Mouse (Mus musculus) mouse trophoblast stem cell (cell line): ENCODE results near the gene Rere.

Source experiments
- in situ Hi-C, 2 experiments: fragments of 300-500 bp; cut with MseI, MboI; formaldehyde crosslinking; loops; 2 replicates in 1 of 2; 3 replicates in 1 of 2; pipeline ENCODE4 v1.15.1; 2025

The Rere gene

GRCm38 (mm10) chr4:150426880-150427476 lies 145.5 kb downstream of the Rere start:
- in situ Hi-C loops, result no loop called here

GRCm38 (mm10) chr4:150428762-150429161 lies 147.3 kb downstream of the Rere start:
- in situ Hi-C loops, result no loop called here

DNA sequence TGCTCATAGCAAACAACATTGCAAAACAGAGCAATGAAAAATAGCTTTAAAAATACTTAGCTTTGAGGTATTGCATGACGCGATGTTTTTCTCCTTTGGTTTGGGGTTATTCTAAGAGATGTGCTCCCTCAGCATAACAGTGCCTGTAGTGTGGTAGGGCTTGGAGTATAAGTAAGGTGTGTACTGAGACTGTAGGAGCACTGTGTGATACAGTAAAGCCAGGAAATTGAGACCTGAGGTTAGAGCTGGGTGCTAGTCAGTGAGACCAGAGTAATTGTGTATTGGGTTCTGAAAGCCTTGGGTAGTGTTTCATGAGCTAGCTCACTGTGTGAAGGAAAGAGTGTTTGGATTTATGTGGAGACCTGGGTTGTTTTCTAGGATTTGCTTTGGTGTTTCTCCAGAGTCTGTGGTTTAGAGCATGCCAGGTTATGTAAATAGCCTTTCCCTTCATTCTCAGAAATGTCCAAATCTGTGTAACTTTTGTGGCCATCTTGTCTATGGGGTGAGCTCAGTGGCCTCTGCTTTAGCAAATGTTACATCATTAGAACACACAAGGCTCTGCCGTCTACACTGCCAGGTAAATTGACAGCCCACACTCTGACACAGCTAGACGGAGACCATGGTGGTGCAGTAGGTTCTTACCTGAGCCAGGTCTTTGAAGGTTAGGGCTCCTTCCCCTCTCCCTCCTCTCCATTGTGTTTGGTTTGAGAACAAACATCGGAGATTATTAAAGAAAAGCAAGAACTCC lies 152.6 kb downstream of the Rere start:
- in situ Hi-C loops, result no loop called here

- in situ Hi-C loops, result no loop called here
Measured at GRCm38 (mm10) chr4:150435590-150435989, 154.1 kb downstream of the Rere start.

GRCm38 (mm10) chr4:150438621-150439020 lies 157.2 kb downstream of the Rere start:
- in situ Hi-C loops, result no loop called here

DNA sequence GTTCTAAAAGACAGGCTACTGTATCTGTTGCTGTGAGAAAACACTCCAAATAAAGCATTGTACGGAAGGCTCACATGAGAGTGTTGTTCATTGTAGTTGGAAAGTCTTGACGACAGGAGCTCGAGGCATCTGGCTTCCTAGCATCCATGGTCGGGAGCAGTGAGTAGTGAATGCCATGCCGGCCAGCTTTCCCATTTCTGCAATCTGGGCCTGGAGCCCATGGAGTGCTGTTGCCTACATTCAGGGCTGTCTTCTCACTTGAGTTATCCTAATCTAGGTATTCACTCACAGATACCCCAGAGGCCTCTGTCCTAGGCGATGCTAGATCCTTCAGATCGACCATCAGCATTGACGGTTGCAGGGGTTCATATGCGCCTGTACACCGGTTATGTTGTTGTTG lies 160.5 kb downstream of the Rere start:
- in situ Hi-C loops, result no loop called here

GRCm38 (mm10) chr4:150444068-150444467 lies 162.6 kb downstream of the Rere start:
- in situ Hi-C loops, result no loop called here

DNA sequence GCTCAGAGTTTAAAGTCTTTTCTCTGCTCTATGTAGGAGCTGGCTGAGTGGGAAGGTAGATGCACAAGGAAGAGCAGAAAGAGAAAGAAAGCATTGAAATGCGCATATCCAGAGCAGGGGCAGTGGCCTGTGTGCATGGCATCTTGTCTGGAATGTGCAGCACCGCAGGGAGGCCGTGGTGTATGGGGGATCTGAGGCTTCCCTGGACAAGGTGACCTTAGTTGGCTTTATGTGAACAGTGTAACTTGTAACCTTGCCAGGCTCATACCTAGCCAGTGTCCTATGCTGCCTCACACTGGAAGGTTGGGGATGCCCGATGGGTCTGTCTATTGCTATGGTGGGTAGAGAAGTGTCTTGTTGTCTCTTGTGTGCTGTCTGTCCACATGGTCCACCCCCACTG lies 165.2 kb downstream of the Rere start:
- in situ Hi-C loops, result no loop called here

DNA sequence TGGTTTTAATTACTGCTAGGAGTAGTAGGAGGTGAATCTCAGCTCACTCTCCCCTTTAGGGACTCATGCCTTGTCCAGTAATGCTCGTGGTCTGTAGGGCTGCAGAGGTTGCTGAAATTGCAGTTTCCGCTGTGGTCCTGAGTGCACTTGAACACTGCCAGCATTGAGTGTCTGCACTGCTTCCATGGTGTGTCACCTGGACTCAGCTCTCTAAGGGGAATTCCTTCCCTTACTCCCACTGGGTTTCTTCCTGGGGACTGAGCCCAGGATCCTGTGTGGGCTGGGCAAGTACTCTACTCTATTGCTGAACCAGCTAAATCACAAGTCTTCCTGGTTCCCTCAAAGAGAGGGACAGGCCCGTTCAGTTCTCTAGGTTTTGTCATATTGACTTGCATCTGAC lies 166.1 kb downstream of the Rere start:
- in situ Hi-C loops, result no loop called here

DNA sequence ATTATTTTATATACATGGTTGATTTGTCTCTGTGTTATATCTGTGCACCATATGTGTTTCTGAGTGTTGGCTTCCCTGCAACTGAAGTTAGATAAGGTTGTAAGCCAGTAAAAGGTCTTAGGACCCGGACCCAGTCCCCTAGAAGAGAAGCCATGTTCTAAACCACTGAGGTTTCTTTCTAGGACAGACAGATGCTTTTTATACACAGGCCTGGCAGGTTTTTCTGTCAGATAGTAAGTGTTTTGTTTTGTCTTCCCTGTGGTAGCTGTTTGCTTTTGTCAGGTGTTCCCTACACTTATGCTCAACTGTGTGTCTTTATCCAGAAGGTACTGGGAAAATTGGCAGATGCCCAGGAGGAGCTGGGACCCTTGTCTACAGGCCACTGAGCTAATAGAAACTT lies 167.0 kb downstream of the Rere start:
- in situ Hi-C loops, result no loop called here

DNA sequence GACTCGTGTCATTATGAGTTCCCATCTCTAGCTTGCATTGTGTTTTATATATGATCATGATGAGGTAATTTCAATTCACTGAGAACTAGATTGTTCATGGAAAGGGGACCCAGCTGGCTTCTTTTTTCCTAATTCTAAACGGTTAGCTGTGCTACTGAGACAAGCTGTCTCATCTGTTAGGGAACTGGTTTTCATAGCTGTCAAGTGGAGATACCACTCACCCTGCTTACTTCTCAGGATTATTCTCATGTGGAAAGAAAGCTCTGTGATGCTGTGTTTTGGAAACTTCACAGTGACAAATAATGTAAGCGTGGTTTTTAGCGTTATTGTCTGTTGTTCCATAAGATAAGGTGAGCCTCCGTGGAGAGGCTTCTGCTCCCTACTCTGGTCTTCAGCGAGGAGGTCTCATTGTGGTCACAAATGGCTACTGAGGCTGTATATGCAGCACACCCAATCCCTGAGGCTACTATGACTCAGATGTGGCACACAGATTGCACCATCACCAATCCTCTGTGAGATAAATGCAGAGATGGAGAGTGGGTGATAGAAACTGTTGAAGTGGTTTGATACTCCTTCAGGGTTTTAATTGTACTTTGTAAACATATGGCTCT lies 168.7 kb downstream of the Rere start:
- in situ Hi-C loops, result no loop called here

DNA sequence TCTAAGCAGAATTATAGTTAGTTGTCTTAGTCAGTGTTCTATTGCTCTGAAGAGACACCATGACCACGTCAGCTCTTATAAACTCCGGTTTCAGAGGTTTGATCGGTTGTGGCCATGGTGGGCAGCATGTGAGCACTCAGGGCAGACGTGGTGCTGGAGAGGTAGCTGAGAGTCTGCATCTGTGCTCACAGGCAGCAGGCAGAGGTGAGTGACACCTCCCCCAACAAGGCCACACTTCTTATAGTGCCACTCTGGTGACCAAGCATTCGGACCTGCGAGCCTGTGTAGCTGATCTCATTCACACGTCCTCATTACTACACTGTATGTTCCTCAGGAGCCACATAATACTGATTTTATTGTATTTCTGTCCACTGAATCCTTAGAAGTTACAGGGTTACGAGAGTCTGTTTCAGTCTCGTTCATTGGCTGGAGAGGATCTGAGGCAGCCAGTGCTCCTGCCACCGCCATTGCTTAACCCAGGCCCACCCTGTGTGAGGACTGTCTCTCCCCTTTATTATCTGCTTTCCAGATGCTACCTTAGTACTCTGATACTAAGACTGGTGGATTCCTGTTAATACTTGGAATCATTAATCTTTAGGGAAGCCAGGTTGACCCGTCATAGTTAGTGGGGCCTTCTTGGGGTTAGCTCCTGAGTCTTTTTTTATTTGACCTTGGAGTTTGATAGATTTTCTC lies 170.9 kb downstream of the Rere start:
- in situ Hi-C loops, result no loop called here

DNA sequence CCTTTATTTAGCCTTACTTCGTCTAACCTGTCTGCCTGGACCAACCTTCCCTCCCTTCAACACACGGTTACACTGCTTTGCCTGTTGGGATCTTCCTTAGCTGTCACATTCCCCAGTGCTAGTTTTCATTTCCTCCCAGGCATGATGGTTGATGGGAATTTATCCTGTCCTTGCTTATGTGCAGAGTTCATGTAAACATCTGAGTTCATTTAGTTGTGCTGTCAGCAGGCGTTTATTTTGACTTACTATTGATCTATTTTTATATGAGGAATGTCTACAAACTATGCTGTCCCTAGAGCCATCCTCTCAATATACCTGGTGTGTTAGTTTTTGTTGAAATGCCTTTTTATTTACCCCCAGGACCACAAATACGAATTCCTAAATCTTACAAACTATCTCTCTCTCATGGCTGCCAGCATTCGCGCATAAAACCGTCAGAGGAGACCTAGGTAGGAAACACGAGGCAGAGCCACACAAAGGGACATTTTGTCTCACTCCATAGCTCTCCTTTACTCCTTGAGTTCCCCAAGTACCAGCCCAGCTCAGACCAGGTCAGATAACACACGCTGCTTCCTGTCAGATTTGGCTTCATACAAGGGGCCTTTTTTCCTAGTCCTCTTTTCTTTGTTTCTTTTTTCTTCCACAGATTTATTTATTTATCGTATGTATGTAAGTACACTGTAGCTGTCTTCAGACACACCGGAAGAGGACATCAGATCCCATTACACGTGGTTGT lies 173.3 kb downstream of the Rere start:
- in situ Hi-C loops, result no loop called here

- in situ Hi-C loops, result no loop called here
Measured at GRCm38 (mm10) chr4:150455750-150456149, 174.3 kb downstream of the Rere start.

GRCm38 (mm10) chr4:150456452-150456851 lies 175.0 kb downstream of the Rere start:
- in situ Hi-C loops, result no loop called here

DNA sequence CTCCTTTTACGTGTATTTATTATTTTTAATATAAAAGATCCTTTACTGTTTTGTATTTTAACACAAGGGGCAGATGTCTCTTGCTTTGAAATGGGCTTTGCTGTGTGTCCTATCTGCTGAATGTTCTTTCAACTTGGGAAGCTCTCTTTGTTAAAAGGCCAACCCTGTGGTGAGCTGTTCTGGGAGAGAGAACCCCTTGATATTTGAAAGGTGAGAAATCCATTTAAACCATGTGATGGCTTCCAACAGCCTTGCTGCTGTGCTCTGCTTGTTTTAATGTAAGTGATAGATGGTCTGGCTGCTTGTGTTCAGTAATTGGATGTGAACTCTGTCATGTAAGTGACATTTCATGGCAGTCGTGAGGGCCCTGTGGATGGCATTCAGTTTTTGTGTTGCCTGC lies 175.4 kb downstream of the Rere start:
- in situ Hi-C loops, result no loop called here

GRCm38 (mm10) chr4:150457353-150457752 lies 175.9 kb downstream of the Rere start:
- in situ Hi-C loops, result no loop called here

DNA sequence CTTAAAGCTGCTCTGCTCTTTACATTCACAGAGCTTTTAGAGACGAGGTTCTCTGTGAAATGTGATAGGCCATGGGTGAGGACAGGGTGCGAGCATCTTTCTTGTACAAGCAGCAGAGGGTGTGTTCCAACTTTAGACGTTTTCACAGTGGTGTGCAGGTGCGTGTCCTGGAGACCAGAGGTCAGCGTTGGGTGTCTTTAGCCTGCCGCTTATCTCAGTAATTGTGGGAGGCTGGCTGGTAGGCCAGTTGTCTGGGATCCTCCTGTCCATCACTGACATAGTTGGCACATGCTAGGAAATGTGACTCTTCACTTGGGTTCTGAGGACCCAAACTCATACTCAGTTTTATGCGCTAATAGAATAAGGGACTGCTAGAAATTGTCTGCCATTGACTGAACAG lies 176.3 kb downstream of the Rere start:
- in situ Hi-C loops, result no loop called here

DNA sequence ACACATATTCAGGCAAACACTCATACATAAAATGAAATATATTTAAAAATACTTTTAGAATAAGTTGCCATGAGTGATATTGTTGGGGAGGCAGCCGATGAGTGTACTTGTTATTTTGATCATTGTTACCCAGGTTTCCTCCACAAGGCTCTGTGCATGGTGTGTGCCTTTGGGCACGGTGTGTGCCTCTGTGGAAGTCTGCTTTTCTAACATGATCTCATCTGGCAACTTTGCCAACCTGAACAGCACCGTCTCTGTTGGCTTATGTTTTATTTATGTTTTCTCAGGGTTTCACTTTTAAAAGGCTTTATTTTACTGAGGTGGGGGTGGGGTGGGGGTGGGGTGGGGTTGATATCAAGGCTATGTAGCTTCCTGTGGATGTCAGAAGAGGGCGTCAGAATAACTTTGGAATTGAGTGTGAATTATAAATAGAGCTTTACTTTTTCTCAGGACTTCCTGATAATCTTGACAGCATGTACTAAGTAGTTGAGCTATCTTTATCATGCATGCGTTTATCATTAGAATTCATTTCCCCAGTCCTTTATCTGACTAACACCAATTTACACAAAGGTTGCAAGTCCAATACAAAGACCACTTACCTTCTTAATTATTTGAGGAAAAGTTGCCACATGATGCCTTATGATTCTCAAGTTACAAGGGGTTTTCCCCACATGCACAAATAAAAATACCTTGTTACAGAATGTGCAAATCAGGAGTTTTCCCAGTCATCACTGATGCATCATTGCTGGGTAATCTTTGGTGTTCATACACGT lies 177.8 kb downstream of the Rere start:
- in situ Hi-C loops, result no loop called here

GRCm38 (mm10) chr4:150460451-150460850 lies 179.0 kb downstream of the Rere start:
- in situ Hi-C loops, result loop anchor here in 1 of 2 experiments (5.0 kb wide), 1 partner anchor 113 kb away; no protein-coding TSS in a partner anchor

GRCm38 (mm10) chr4:150461011-150461410 lies 179.6 kb downstream of the Rere start:
- in situ Hi-C loops, result loop anchor here in 1 of 2 experiments (5.0 kb wide), 1 partner anchor 114 kb away; no protein-coding TSS in a partner anchor
